Mouse (Mus musculus) urinary bladder, postnatal 25 days (tissue): ENCODE measurements around the gene Sdccag8.

Experiments
- DNase-seq: peaks from one replicate; pipeline ENCODE4 v3.0.0; 2022; ENCODE audit warnings: low spot score

Gene Sdccag8

DNA sequence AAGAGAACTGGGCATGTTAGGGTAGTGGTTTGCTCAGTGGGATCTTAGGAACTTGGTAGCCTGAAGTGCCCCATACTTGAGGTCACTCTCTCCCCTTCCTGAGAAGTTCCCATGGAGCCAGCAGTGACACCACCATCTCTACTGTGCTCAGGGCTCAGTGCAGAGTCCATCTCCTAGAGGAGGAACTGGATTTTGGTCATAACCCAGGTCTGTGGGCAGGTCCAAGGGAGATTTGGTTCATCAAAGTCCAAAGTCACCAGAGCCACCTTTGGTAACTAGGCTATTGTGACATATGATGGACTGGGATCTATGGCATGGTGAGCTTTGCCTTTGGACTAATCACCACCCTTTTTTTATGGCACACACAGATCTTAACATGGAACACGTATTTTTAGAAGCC lies 198.9 kb downstream of the Sdccag8 start:
- DNase-seq: no peak

DNA sequence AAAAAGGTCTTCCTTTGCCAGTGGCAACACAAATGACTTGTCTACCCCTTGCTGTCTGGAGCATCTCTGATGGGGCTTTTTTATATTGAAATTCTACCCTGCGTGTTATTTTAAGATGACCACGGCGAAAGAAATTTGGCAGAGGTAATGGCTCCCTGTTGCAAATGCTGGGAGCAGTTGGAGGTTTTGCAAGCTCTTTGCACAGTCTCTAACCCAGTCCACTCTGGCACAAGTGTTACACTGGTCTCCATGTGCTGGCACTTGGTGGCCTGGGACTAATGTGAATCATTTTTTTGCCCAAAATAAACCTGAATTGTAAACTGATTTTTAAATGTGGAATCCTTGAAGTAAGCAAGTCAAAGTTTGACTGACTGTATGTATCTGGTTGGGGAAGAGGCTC lies 199.3 kb downstream of the Sdccag8 start:
- DNase-seq: no peak

GRCm38 (mm10) chr1:177014346-177014745 lies 199.9 kb downstream of the Sdccag8 start:
- no peak for DNase-seq

- no peak for DNase-seq
Observed at GRCm38 (mm10) chr1:177014921-177015439, 200.5 kb downstream of the Sdccag8 start.

DNA sequence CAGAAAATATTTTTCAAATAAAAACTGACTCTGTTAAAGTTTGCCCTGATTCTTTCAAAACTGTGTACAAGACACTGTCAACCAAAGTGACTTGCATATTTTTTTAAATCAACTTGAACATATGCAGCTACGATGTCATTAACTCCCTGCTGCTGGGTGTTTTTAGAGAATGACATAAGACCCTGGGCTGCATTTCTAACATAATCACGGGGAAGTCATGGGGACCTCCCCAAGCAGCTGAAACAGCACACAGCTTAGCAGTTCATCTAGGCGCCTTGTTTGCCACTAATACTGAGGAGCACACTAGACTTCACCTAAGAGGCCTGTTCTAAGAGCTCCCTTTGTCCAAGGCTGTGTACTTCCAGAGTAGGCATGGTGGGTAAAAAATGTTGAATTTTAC lies 201.5 kb downstream of the Sdccag8 start:
- DNase-seq: no peak

GRCm38 (mm10) chr1:177016729-177017128 lies 202.3 kb downstream of the Sdccag8 start:
- DNase-seq: no peak

DNA sequence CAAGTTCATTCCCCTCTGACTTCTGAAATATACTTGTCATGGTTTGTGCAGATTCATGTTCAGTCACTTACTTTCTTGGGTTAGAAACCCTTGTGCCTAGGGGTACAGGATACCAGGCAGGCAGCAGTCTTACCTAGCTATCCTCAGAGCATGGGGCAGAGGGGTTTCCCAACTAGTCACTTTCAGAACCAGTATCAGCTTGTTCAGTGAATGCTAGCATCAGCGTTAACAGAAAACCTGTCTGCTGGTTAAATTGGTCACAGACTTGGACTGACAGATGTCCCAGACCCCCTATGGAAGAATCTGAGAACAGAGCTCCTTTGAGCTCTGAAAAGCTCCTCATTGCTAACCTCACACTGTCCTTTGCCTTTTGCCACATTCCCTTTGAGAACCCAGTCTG lies 204.3 kb downstream of the Sdccag8 start:
- no peak for DNase-seq

DNA sequence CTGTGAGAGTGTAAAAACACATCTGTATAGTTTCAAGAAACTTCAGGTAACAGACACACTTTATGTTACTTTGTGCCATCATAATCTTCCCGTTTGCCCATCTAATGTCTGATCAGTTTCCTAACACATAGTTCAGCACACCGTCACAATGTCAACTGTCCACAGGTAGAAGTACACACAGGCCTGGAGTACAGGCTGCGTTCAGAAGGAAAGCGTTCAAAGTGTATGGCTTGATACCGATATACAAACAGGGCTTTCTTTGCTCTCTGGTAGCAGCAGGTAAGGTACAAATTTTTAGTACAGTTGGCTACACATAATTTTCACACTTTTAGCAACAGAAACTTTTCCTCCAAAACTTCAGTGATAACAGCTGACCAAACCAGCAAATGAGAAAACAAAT lies 205.2 kb downstream of the Sdccag8 start:
- no peak for DNase-seq

DNA sequence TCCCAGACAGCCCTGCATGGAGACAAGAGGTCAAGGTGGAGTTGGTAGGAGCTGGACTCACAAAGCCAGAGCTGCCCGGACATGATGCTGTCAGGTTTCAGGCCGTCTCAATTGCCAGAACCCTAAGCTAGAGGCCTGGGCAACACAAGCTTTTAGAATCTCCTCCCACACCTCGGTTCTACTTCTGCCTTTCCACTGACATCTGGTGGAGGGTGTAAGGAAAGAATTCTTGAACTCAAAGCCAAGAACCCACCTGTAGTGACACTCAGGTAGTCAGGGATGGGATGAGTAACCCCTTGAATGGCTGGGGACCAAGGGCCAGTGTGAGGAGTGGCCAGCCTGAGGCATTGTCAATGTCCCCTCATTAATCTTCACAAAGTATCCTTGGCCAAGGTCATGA lies 208.3 kb downstream of the Sdccag8 start:
- DNase-seq: no peak

DNA sequence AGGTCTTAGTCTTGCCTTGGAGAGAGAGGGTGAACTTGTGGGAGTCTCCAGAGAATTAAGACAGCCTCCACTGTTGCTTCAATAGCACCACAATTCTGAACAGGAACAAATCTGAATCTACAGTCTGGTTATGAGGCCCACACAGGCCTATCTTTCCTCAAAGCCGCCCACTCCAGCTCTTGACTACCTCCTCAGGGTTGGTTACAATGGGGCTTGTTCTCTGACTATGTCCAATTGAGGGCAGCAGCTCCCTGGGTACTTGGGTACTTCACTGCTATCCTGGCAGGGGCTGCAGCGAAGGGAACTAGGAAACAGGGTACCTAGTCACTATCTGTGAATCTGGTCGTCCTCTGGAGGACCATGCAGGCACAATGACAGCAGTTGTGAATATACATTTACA lies 213.2 kb downstream of the Sdccag8 start:
- DNase-seq: no peak

- no peak for DNase-seq
Observed at GRCm38 (mm10) chr1:177029032-177029431, 214.6 kb downstream of the Sdccag8 start.

DNA sequence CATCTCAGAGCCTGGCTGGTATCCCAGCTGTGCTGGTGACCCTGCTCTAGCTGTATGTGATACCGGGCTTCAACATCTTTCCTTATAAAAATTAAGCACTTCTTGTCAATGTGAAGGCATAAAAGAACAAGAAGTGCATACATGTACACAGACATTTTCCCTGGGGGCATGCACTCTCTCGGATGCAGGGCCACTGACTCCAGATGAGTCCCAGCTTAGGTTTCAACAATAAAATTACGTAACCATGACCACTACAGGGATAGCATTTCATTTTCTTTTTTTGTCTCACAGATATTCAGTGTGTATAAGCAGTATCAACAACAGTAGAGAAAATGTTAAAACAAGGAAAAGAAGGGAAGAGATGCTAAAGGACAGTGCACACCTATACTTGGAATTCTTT lies 216.2 kb downstream of the Sdccag8 start:
- no peak for DNase-seq

GRCm38 (mm10) chr1:177031196-177031595 lies 216.7 kb downstream of the Sdccag8 start:
- no peak for DNase-seq

DNA sequence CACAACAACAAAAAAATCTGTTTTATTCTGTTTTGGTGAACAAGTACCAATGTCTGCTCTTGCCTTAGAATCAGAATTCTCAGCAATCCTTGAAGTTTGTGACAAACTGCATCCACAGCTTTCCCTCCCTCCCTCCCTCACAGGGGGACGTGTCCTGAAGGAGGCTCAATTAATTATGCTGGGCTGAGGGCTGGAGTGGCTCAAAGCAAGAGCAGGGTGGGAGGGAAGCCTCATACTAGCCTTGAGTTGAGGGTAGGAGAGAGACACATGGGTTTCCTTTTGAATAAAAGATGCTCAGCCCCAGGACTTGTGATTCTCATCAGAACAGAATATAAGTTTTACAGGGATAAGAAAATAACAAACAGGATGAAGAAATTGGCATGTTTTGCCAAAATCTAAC lies 217.8 kb downstream of the Sdccag8 start:
- no peak for DNase-seq

- DNase-seq: no peak
Observed at GRCm38 (mm10) chr1:177035460-177035859, 221.0 kb downstream of the Sdccag8 start.

DNA sequence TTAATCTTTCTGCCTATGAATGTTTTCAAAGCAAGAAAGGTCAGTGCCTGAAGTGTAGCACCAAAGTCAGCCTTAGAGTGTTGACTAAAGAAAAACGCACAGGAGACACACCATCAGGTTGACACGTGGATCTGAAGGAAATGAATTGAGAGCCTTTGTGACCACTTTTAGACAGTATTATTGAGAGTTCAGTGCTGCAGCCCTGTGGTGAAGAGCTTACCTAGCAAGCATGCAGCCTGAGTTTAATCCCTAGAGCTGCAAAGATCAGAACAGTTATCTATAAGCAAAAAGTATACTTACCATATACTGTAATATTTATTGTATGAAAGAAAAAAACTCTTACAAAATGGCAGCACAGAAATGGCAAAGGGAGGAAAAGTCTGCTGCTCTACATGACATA lies 223.9 kb downstream of the Sdccag8 start:
- DNase-seq: no peak

DNA sequence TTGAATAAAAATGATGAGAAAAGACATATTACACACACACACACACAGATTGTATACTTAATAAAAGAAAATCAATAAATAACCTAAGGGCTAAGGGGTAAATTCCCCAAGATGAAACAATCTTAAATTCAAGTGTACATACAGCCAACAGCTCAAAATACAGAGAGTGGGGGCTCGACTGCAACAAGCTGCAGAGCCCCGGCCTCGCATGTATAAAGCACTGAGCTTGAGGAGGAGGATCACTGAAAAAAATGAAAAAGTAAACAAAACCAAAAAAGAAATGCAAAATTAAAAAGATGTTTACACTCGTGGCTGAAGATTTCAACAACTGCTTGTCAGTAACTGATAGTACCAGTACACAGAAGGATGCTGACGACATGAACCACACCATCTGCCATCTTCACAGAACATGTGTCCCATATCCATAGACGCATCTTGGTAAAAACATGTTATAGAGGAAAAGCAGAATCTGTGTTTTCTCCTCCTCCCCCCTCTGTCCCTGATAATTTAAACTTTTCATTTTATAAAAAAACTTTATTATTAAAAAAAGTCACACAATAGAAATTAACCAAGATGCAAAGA lies 224.7 kb downstream of the Sdccag8 start:
- no peak for DNase-seq

DNA sequence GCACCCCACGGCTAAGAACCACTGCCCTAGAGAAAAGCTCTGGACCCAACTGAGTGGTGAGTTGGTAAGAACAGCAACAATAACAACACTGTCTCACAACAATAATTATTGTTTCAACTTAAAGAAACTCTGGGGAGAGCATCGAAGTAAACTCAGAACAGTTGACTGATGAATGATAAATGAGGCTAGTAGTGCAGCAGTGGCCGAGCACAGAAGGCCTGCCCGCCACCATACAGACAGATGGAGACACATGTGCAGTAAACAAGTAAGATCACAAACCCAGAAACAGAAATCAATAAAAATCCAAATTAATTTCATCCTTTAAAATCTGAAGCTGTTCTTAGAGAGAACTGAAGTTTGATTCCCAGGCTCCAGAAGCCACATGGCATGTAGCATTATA lies 225.6 kb downstream of the Sdccag8 start:
- no peak for DNase-seq

- no peak for DNase-seq
Observed at GRCm38 (mm10) chr1:177045885-177046284, 231.4 kb downstream of the Sdccag8 start.

- no peak for DNase-seq
Observed at GRCm38 (mm10) chr1:177046963-177047362, 232.5 kb downstream of the Sdccag8 start.

- no peak for DNase-seq
Observed at GRCm38 (mm10) chr1:177048773-177049172, 234.3 kb downstream of the Sdccag8 start.

DNA sequence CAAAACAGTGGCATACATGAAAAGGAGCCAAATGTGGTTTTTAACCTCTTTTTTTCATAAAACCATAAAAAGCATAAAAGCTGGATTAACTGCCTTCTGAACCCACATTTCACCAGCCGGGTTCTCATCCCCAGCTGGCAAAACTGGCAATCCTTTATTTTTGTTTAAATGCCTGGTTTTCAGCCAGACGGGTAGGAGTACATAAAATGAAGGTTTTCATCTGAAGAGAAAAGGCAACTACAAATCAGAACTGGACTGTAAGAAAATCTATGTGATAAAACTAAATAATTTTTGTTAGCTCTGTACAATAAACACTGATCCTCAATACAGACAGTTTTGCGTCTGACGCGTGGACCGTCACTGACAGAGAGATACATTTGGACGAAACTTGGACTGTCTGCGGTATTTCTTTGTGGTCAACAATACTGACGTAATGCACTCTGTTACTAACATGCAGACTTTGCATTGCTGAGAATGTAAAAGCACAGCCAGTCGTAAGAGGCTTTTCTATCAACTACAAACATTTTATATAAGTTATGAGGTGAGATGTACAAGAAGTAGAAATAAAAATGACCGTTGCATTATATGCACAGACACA lies 237.0 kb downstream of the Sdccag8 start:
- no peak for DNase-seq

GRCm38 (mm10) chr1:177054891-177055290 lies 240.4 kb downstream of the Sdccag8 start:
- DNase-seq: no peak

DNA sequence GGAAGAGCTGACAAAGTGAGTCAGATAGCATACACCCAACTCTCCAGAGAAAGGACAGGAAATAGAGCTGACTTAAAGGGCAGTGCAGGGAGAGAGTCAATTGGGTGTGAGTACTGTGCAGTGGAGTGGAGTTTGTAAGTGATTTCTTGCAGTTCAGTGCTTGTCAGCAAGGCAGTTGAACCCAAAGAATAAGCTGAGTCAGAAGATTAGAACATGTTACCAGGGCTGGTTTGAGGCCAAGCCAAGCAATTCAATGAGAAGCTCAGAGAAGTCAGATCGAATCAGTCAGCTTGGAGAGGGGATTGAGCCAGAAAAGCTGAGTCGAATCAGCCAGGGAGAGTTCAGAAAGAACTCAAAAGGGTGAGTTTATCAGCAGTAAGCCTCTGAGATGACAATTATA lies 247.3 kb downstream of the Sdccag8 start:
- no peak for DNase-seq
